Mouse (Mus musculus) midbrain, embryonic 14.5 days (tissue): ENCODE measurements around the gene Eci2. TPM values are rescaled to one million over a fixed set of nuclear protein-coding genes. Genes with fewer than 3 reads are reported as not detected.
"Not testable (repeated sequence)": the region's sequence is repeated elsewhere in the genome, so short reads cannot be mapped to it uniquely, and the experiment has no call there.

Experiments used
- ATAC-seq: fragments of 200-750 bp; cut with Nextera tagmentation; 2 replicates; pipeline ENCODE4 v1.8.0; 2017; ENCODE audit warnings: moderate number of reproducible peaks, moderate library complexity; ENCODE audit not compliant: low FRiP score, low TSS enrichment
- DNase-seq: peaks from one replicate; pipeline ENCODE4 v3.0.0-alpha.2; 2015
- H3K27ac ChIP-seq: fragments of 300-500 bp; sonication (generic); replicated peaks from 2 replicates; pipeline ENCODE4 v1.5.1; 2014; ENCODE audit warnings: mild to moderate bottlenecking, low read depth, low read length, moderate library complexity
- H3K27me3 ChIP-seq: fragments of 300-500 bp; sonication (generic); 2 replicates; pipeline ENCODE4 v1.6.1; 2014; ENCODE audit warnings: low read length, control low read depth, mixed read lengths; ENCODE audit not compliant: control insufficient read depth, insufficient read depth
- H3K36me3 ChIP-seq: fragments of 300-500 bp; sonication (generic); 2 replicates; pipeline ENCODE4 v1.6.1; 2014; ENCODE audit warnings: low read length, control low read depth; ENCODE audit not compliant: control insufficient read depth, insufficient read depth
- H3K4me1 ChIP-seq: fragments of 300-500 bp; sonication (generic); 2 replicates; pipeline ENCODE4 v1.6.1; 2014; ENCODE audit warnings: mild to moderate bottlenecking, antibody characterized with exemption, low read length, control low read depth; ENCODE audit not compliant: control insufficient read depth, insufficient read depth
- H3K4me2 ChIP-seq: fragments of 300-500 bp; sonication (generic); 2 replicates; pipeline ENCODE4 v1.6.1; 2014; ENCODE audit warnings: mild to moderate bottlenecking, low read length, moderate library complexity
- H3K4me3 ChIP-seq: fragments of 300-500 bp; sonication (generic); replicated peaks from 2 replicates; pipeline ENCODE4 v1.5.1; 2014; ENCODE audit warnings: low read depth, low read length
- H3K9ac ChIP-seq: fragments of 300-500 bp; sonication (generic); replicated peaks from 2 replicates; pipeline ENCODE4 v1.6.1; 2014; ENCODE audit warnings: mild to moderate bottlenecking, low read length, moderate library complexity
- H3K9me3 ChIP-seq: fragments of 300-500 bp; sonication (generic); 2 replicates; pipeline ENCODE4 v1.6.1; 2016; ENCODE audit warnings: low read length, control low read depth, mixed read lengths; ENCODE audit not compliant: control insufficient read depth
- WGBS: fragments of 180-500 bp; shearing (Covaris S2); extraction: QIAGEN DNeasy Blood & Tissue Kit; methylation state at CpG from one replicate; pipeline ENCODE4 v1.1.7; 2014; 5-methylcytosine and 5-hydroxymethylcytosine counted together
- polyA plus RNA-seq: library from polyadenylated mRNA; unstranded; fragments of >200 nt; fragmentation: Nextera tagmentation; extraction: Ambion mirVana; gene quantifications from 2 replicates; pipeline ENCODE4 v1.2.1, GENCODE M21; 2014

Gene Eci2
- polyA plus RNA-seq, 1 experiment from 2014 or later: 115 TPM

DNA sequence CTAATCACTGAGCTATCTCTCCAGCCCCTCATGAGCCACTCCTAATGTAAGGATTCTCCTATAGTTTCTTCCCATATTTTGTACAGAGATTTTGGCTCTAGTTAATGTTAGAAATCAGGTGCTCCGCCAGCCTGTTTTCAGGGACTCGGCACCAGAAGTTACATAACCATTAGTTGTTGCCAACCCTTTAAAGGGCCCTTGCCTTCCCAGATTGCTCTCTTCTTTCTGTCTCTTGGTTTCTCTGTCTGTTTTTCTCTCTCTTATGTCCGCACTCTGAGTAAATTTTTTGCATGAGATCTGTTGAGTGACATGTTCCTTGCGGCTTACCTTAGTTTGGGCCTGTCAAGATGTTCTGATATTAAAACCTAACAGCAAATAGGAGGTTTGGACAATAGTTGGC, 50.8 kb downstream of the Eci2 start:
- no peak for DNase-seq
- peaks cover 40% of the 10 kb centered on the region for H3K36me3 ChIP-seq
- H3K9me3 ChIP-seq: no peaks in the 10 kb centered on the region
- no peaks in the 10 kb centered on the region for H3K4me1 ChIP-seq
- H3K4me3 ChIP-seq: no peak overlapping the region
- 97% methylated on average over 4 of the region's 4 CpGs for WGBS
- no peak overlapping the region for H3K4me2 ChIP-seq
- no peaks in the 10 kb centered on the region for H3K27me3 ChIP-seq
- no peak for ATAC-seq
- H3K27ac ChIP-seq: no peak overlapping the region
- H3K9ac ChIP-seq: no peak overlapping the region

DNA sequence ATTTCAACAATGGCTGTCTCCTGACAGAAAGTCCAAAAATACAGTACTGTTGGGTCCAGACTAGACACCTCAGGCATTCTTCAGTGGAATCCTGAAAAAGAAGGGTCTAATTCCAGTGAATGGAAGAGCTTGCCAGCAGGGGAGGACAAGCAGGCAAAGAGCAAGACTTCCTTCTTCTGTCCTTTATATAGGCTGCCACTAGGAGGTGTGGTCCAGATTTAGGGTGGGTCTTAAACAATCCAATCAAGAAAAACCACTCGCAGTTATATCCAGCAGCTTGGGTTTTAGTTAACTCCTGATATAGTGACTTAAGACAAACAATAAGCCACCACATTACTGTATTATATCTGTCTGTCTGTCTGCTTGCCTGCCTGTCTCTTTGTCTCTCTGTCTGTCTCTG, 53.1 kb downstream of the Eci2 start:
- 57% methylated on average over 1 of the region's 1 CpGs for WGBS
- Histone ChIP-seq H3K27me3 (no peaks in the 10 kb centered on the region), H3K4me1 (no peaks in the 10 kb centered on the region), H3K9ac (no peak overlapping the region), H3K9me3 (no peaks in the 10 kb centered on the region), H3K4me3 (no peak overlapping the region), H3K4me2 (no peak overlapping the region), H3K27ac (no peak overlapping the region), H3K36me3 (peaks cover 24% of the 10 kb centered on the region)
- ATAC-seq: no peak
- no peak for DNase-seq

DNA sequence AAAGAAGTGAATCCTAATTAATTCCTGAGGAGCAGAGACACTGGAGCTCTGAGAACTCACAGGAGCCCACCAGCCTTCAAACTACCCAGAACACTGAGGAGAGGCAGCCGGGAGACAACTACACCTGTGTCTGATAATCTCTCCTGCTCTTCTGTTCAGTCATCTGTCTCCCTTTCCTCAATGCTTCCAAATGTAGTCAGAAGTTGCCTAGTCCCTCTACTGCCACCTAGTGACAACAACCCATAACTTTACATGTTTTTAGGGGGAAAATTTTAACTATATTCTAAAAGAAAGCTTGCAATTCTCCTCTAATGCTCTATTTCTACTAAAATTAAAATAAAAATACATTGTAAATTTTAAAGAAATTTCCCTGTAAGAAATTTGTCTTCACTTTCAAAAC, 53.7 kb downstream of the Eci2 start:
- Histone ChIP-seq H3K4me3 (no peak overlapping the region), H3K27ac (no peak overlapping the region), H3K4me2 (no peak overlapping the region), H3K9me3 (no peaks in the 10 kb centered on the region), H3K4me1 (no peaks in the 10 kb centered on the region), H3K27me3 (no peaks in the 10 kb centered on the region), H3K36me3 (peaks cover 18% of the 10 kb centered on the region), H3K9ac (no peak overlapping the region)
- DNase-seq (peak; percentile 39), ATAC-seq (no peak)
- WGBS: 56% methylated on average over 1 of the region's 1 CpGs

DNA sequence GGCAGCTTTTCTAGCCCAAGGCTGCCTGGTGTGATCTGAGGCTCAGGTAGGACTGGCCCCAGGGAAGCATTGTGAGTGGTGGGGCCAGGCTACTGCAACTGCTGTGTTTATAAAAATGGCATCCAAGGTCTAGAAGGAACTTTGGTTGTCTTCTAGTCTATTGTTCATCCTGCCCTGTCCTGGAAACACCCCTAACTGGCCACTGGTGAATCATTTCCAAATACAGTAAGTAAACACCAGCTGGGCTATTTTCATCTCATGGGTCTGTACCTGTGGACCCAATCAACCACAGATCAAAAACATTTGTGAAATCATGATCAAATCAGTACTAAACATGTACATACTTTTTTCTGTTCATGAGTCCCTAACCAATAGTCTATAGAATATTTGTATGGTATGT, 54.4 kb downstream of the Eci2 start:
- ATAC-seq: not testable (repeated sequence)

DNA sequence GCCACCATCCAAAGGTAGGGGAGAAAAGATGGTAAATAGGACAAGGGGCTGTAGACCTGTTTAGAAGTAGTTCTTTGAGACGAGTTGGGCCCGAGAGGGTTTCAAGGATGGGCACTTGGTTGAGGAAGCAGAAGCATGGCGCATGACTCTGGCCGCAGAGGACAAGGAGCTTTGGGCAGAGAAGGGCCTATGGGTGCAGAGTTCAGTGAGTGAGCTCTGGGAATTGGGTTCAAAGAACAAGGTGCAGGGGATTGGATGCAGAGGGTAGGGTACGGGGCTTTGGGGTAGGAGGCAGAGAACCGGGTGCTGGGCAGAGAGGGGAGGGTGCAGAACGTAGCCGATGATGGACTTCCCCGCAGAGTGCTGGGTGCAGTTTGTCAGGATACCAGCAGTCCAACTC, 61.2 kb downstream of the Eci2 start:
- not testable (repeated sequence) for H3K36me3 ChIP-seq, H3K9ac ChIP-seq, H3K4me2 ChIP-seq, DNase-seq, ATAC-seq, H3K27ac ChIP-seq, H3K4me1 ChIP-seq, H3K9me3 ChIP-seq, H3K27me3 ChIP-seq, H3K4me3 ChIP-seq
- 81% methylated on average over 9 of the region's 9 CpGs for WGBS

More for the DNA sequence above, 54.4 kb downstream of the Eci2 start:
- not testable (repeated sequence) for H3K27ac ChIP-seq, H3K4me2 ChIP-seq, H3K4me1 ChIP-seq, H3K9ac ChIP-seq, DNase-seq, H3K4me3 ChIP-seq, H3K27me3 ChIP-seq, H3K9me3 ChIP-seq
- peaks cover 11% of the 10 kb centered on the region; the same call in 1 of the 2 replicates for H3K36me3 ChIP-seq

DNA sequence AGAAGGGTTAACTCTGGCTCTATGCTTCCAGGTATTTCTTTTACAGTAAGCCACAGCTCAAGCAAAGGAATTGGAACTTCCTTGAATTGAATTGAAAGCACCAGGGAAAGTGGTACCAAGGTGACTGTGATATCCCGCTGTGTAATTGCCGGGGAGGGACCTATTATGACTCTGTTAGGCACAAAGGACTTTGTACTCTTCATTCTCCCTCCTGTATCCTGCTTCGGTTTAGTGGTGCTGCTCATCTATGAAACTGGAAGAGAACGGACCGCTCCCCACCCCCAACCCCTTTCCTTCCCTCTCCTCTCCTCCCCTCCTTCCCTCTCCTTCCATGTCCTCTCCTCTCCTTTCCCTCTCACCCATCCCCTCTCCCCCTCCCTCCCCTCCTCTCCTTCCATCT, 62.0 kb downstream of the Eci2 start:
- WGBS: 15% methylated on average over 5 of the region's 5 CpGs
- peak overlapping the region; percentile 63 for H3K4me2 ChIP-seq
- H3K9me3 ChIP-seq: no peaks in the 10 kb centered on the region
- H3K4me3 ChIP-seq: peak overlapping the region; percentile 32
- H3K9ac ChIP-seq: no peak overlapping the region
- no peak overlapping the region for H3K27ac ChIP-seq
- ATAC-seq (no peak), DNase-seq (no peak)
- no peaks in the 10 kb centered on the region for H3K36me3 ChIP-seq
- peaks cover 8% of the 10 kb centered on the region; the same call in 1 of the 2 replicates for H3K27me3 ChIP-seq
- H3K4me1 ChIP-seq: 0 out of 2 replicates have a peak, but pooled peaks cover 3% of the 10 kb centered on the region

DNA sequence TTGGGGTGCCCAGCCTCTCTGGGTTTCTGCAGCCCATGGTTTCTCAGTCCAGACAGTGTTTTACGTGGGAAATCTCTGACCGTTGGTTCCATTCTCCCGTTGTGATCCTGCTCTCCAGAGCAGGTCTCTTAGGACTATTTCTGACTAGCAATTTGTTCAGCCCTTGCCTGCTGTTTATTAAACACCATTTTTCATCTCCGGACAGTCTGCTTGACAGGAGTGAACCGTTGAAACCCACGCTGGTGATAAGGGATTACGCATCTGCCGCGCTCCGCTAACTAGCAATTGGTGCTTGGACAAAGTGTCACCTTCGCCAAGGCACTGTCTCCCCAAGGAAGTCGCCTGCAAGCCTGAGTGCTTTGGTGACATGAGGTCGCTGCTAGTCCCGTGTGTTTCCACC, 62.5 kb downstream of the Eci2 start:
- H3K4me2 ChIP-seq: peak overlapping the region; percentile 63
- no peaks in the 10 kb centered on the region for H3K36me3 ChIP-seq
- WGBS: 5% methylated on average over 14 of the region's 14 CpGs
- no peak overlapping the region for H3K9ac ChIP-seq
- H3K4me3 ChIP-seq: peak overlapping the region; percentile 32
- H3K27me3 ChIP-seq: peaks cover 8% of the 10 kb centered on the region; the same call in 1 of the 2 replicates
- peak; percentile 42 for DNase-seq
- no peak for ATAC-seq
- no peaks in the 10 kb centered on the region for H3K9me3 ChIP-seq
- no peak overlapping the region for H3K27ac ChIP-seq
- H3K4me1 ChIP-seq: 0 out of 2 replicates have a peak, but pooled peaks cover 3% of the 10 kb centered on the region

DNA sequence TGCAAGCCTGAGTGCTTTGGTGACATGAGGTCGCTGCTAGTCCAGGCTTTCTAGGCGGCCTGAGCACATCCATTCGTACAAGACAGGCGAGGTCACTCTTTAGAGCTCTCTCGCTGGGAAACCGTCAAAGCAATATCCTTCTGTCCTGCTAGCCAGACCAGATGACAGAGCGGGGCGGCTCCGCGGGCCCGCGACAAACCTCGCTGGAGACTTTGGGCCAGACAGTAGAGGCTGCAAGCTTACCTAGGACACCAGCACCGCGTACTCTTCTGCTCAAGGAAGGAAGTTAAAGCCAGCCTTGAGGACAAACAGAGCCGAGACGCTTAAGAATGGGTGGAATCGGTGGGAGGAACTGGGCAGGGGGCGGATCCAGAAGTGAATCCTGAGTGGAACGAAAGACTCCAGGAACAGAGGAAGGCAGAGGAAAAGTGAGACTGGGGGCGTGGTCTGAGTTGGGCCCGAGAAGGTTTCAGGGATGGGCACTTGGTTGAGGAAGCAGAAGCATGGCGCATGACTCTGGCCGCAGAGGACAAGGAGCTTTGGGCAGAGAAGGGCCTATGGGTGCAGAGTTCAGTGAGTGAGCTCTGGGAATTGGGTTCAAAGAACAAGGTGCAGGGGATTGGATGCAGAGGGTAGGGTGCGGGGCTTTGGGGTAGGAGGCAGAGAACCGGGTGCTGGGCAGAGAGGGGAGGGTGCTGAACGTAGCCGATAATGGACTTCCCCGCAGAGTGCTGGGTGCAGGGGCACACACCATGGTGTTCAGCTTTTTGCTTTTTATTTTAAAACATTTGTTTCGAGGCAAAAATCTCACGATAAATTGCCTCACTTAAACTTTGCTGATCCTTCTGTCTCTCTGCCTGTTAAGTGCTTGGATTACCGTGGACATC, 63.1 kb downstream of the Eci2 start, which contains the start of gene Eci3:
Gene Eci3, minus strand, starts transcription at position 300 of the 887 bp plus-strand sequence.
- peak within 1 kb of the TSS; percentile 34; the same call in 1 of the 2 replicates for H3K9ac ChIP-seq
- WGBS: 2% methylated on average over 32 of the region's 32 CpGs

More for the DNA sequence above, 63.1 kb downstream of the Eci2 start, which contains the start of gene Eci3:
- Histone ChIP-seq H3K27ac (no peak within 1 kb of the TSS), H3K4me2 (peak within 1 kb of the TSS; percentile 63), H3K9me3 (no peaks in the 10 kb centered on the region), H3K36me3 (no peaks in the 10 kb centered on the region), H3K4me3 (peak within 1 kb of the TSS; percentile 32), H3K4me1 (0 out of 2 replicates have a peak, but pooled peaks cover 3% of the 10 kb centered on the region), H3K27me3 (peaks cover 8% of the 10 kb centered on the region; the same call in 1 of the 2 replicates)
- DNase-seq: peak; percentile 49
- ATAC-seq: no peak
